Mouse (Mus musculus): Measurements from ENCODE around the gene Gm20388. TPM values are rescaled to one million over a fixed set of nuclear protein-coding genes. Genes with fewer than 3 reads are reported as not detected.

The Gm20388 gene
- polyA plus RNA-seq, 1 experiment from 2014 or later = 7.4 TPM

GRCm38 (mm10) chr8:122362271-122362670 is 2451.6 kb downstream of the Gm20388 start:
- peak; percentile 42; the same call in 1 of the 2 replicates for ATAC-seq (ENCODE audit: insufficient read depth, low FRiP score)
- Histone ChIP-seq H3K4me2 (ENCODE audit: low read depth, low read length) (no peak overlapping the region), H3K4me3 (replicated peaks; ENCODE audit: low read length) (no peak overlapping the region), H3K9ac (ENCODE audit: low read length) (0 out of 2 replicates have a peak overlapping the region, but pooled peaks have one; percentile 7), H3K9me3 (replicated peaks; ENCODE audit: control insufficient read depth, low read length) (no peaks in the 10 kb centered on the region), H3K27me3 (ENCODE audit: control insufficient read depth, insufficient read depth, low read length) (no peaks in the 10 kb centered on the region), H3K36me3 (ENCODE audit: control insufficient read depth, insufficient read depth, low read length) (no peaks in the 10 kb centered on the region), H3K4me1 (ENCODE audit: control insufficient read depth, insufficient read depth, low read length) (no peaks in the 10 kb centered on the region), H3K27ac (ENCODE audit: low read length) (no peak overlapping the region)
- WGBS = 30% methylated on average over 5 of the region's 5 CpGs

- H3K4me3 ChIP-seq (replicated peaks; ENCODE audit: low read length) = no peak overlapping the region
- H3K4me2 ChIP-seq (ENCODE audit: low read depth, low read length) = no peak overlapping the region
- no peak for ATAC-seq (ENCODE audit: insufficient read depth, low FRiP score)
- no peak overlapping the region for H3K9ac ChIP-seq (ENCODE audit: low read length)
- no peaks in the 10 kb centered on the region for H3K36me3 ChIP-seq (ENCODE audit: control insufficient read depth, insufficient read depth, low read length)
- no peaks in the 10 kb centered on the region for H3K27me3 ChIP-seq (ENCODE audit: control insufficient read depth, insufficient read depth, low read length)
- no peak overlapping the region for H3K27ac ChIP-seq (ENCODE audit: low read length)
- no peaks in the 10 kb centered on the region for H3K4me1 ChIP-seq (ENCODE audit: control insufficient read depth, insufficient read depth, low read length)
- H3K9me3 ChIP-seq (replicated peaks; ENCODE audit: control insufficient read depth, low read length) = no peaks in the 10 kb centered on the region
- 34% methylated on average over 8 of the region's 8 CpGs for WGBS
Observed at GRCm38 (mm10) chr8:122362967-122363366, 2452.3 kb downstream of the Gm20388 start.

GRCm38 (mm10) chr8:122368494-122368893 is 2457.9 kb downstream of the Gm20388 start:
- no peak for ATAC-seq (ENCODE audit: insufficient read depth, low FRiP score)
- WGBS = 60% methylated on average over 10 of the region's 10 CpGs
- Histone ChIP-seq H3K4me2 (ENCODE audit: low read depth, low read length) (no peak overlapping the region), H3K36me3 (ENCODE audit: control insufficient read depth, insufficient read depth, low read length) (no peaks in the 10 kb centered on the region), H3K4me1 (ENCODE audit: control insufficient read depth, insufficient read depth, low read length) (peaks cover 8% of the 10 kb centered on the region; the same call in 1 of the 2 replicates), H3K9ac (ENCODE audit: low read length) (no peak overlapping the region), H3K4me3 (replicated peaks; ENCODE audit: low read length) (no peak overlapping the region), H3K9me3 (replicated peaks; ENCODE audit: control insufficient read depth, low read length) (no peaks in the 10 kb centered on the region), H3K27ac (ENCODE audit: low read length) (no peak overlapping the region), H3K27me3 (ENCODE audit: control insufficient read depth, insufficient read depth, low read length) (no peaks in the 10 kb centered on the region)

- Histone ChIP-seq H3K27me3 (ENCODE audit: control insufficient read depth, insufficient read depth, low read length) (no peaks in the 10 kb centered on the region), H3K4me3 (replicated peaks; ENCODE audit: low read length) (no peak overlapping the region), H3K4me1 (ENCODE audit: control insufficient read depth, insufficient read depth, low read length) (peaks cover 8% of the 10 kb centered on the region; the same call in 1 of the 2 replicates), H3K9me3 (replicated peaks; ENCODE audit: control insufficient read depth, low read length) (no peaks in the 10 kb centered on the region), H3K27ac (ENCODE audit: low read length) (no peak overlapping the region), H3K36me3 (ENCODE audit: control insufficient read depth, insufficient read depth, low read length) (no peaks in the 10 kb centered on the region), H3K9ac (ENCODE audit: low read length) (peak overlapping the region; percentile 28; the same call in 1 of the 2 replicates), H3K4me2 (ENCODE audit: low read depth, low read length) (no peak overlapping the region)
- 8% methylated on average over 9 of the region's 9 CpGs for WGBS
- ATAC-seq (ENCODE audit: insufficient read depth, low FRiP score) = peak; percentile 71
Observed at GRCm38 (mm10) chr8:122369665-122370064, 2459.0 kb downstream of the Gm20388 start.

GRCm38 (mm10) chr8:122371706-122372105 is 2461.1 kb downstream of the Gm20388 start:
- Histone ChIP-seq H3K4me3 (replicated peaks; ENCODE audit: low read length) (no peak overlapping the region), H3K36me3 (ENCODE audit: control insufficient read depth, insufficient read depth, low read length) (no peaks in the 10 kb centered on the region), H3K9me3 (replicated peaks; ENCODE audit: control insufficient read depth, low read length) (no peaks in the 10 kb centered on the region), H3K4me2 (ENCODE audit: low read depth, low read length) (no peak overlapping the region), H3K4me1 (ENCODE audit: control insufficient read depth, insufficient read depth, low read length) (peaks cover 14% of the 10 kb centered on the region; the same call in 1 of the 2 replicates), H3K9ac (ENCODE audit: low read length) (no peak overlapping the region), H3K27ac (ENCODE audit: low read length) (no peak overlapping the region), H3K27me3 (ENCODE audit: control insufficient read depth, insufficient read depth, low read length) (no peaks in the 10 kb centered on the region)
- ATAC-seq (ENCODE audit: insufficient read depth, low FRiP score) = no peak
- 58% methylated on average over 6 of the region's 6 CpGs for WGBS

DNA sequence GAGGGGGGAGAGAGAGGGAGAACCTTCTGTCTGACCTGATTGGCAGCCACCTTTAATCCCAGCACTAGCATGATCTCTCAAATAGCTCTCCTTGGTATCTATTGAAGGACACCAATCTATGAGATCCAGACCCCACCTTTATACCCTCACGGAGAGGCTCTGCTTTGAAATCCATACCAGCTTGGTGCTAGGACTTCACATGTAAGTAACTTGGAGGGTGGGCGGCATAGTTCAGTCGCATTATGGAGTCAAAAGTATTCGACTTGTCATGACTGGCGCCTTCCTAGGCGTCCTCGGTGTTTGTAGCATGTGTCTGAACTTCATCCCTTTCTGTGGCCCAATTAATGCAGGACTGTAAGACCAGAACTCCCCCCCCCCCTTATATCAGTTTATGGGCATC is 2464.7 kb downstream of the Gm20388 start:
- Histone ChIP-seq H3K4me3 (replicated peaks; ENCODE audit: low read length) (no peak overlapping the region), H3K9me3 (replicated peaks; ENCODE audit: control insufficient read depth, low read length) (no peaks in the 10 kb centered on the region), H3K36me3 (ENCODE audit: control insufficient read depth, insufficient read depth, low read length) (no peaks in the 10 kb centered on the region; the same call in 1 of the 2 replicates), H3K9ac (ENCODE audit: low read length) (peak overlapping the region; percentile 24; the same call in 1 of the 2 replicates), H3K4me1 (ENCODE audit: control insufficient read depth, insufficient read depth, low read length) (peaks cover 16% of the 10 kb centered on the region), H3K4me2 (ENCODE audit: low read depth, low read length) (no peak overlapping the region; the same call in 1 of the 2 replicates), H3K27me3 (ENCODE audit: control insufficient read depth, insufficient read depth, low read length) (no peaks in the 10 kb centered on the region), H3K27ac (ENCODE audit: low read length) (no peak overlapping the region)
- ATAC-seq (ENCODE audit: insufficient read depth, low FRiP score) = no peak
- WGBS = 90% methylated on average over 7 of the region's 7 CpGs

GRCm38 (mm10) chr8:122375751-122376364 is 2465.2 kb downstream of the Gm20388 start:
- Histone ChIP-seq H3K4me3 (replicated peaks; ENCODE audit: low read length) (peak overlapping the region; percentile 86), H3K27me3 (ENCODE audit: control insufficient read depth, insufficient read depth, low read length) (no peaks in the 10 kb centered on the region), H3K9me3 (replicated peaks; ENCODE audit: control insufficient read depth, low read length) (no peaks in the 10 kb centered on the region), H3K4me2 (ENCODE audit: low read depth, low read length) (peak overlapping the region; percentile 70), H3K9ac (ENCODE audit: low read length) (peak overlapping the region; percentile 61), H3K4me1 (ENCODE audit: control insufficient read depth, insufficient read depth, low read length) (peaks cover 17% of the 10 kb centered on the region), H3K27ac (ENCODE audit: low read length) (0 out of 2 replicates have a peak overlapping the region, but pooled peaks have one; percentile 20), H3K36me3 (ENCODE audit: control insufficient read depth, insufficient read depth, low read length) (no peaks in the 10 kb centered on the region; the same call in 1 of the 2 replicates)
- peak; percentile 0; the same call in 1 of the 2 replicates for ATAC-seq (ENCODE audit: insufficient read depth, low FRiP score)
- WGBS = 19% methylated on average over 13 of the region's 13 CpGs

DNA sequence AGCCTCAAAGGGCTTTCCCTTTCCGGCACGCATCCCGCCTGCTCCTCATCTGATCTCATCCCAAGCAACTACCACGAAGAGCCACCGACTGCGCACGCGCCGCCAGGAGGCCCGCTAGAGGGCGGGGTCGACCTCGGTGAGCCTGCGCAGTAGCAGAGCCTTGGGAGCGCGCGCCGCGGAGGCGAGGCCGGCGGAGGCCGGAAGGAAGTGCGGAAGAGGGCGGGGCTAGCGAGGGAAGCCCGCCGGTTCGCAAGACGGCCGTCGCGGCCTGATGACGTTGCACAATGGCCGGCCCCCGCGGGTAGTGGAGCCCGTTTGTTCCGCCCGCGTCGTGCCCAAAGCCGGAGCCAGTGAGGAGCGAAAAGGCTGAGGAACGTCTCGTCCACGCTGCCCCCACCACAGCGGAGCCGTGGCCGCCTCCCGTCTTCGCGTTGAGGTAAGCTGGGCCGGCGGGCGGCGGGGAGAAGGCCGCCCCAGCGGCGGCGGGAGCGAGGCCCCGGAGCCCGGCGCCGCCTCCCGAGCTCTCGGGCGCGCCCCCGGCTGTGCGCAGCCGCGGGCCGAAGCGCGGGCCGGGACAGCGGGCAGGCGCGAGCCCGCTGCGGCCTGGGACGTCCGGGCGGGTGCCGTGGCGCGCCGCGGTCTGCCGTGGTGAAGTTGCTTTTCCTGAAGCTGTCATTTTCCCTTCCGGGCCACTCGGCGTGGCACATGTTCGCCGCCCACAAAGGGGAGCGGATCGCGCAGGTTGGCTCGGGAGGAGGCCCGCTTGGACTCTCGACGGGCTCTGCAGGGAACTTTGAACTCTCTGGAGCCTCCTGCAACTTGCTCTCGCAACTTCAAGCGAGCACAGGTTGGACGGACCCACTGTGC is 2466.0 kb downstream of the Gm20388 start, which contains the start of gene Zc3h18:
TSS of gene Zc3h18 (plus strand) at position 245 of the 867 bp plus-strand sequence.
- Histone ChIP-seq H3K4me3 (replicated peaks; ENCODE audit: low read length) (peak within 1 kb of the TSS; percentile 86), H3K27me3 (ENCODE audit: control insufficient read depth, insufficient read depth, low read length) (no peaks in the 10 kb centered on the region), H3K9me3 (replicated peaks; ENCODE audit: control insufficient read depth, low read length) (no peaks in the 10 kb centered on the region), H3K4me1 (ENCODE audit: control insufficient read depth, insufficient read depth, low read length) (peaks cover 19% of the 10 kb centered on the region), H3K9ac (ENCODE audit: low read length) (peak within 1 kb of the TSS; percentile 92), H3K4me2 (ENCODE audit: low read depth, low read length) (peak within 1 kb of the TSS; percentile 88), H3K36me3 (ENCODE audit: control insufficient read depth, insufficient read depth, low read length) (no peaks in the 10 kb centered on the region; the same call in 1 of the 2 replicates), H3K27ac (ENCODE audit: low read length) (peak within 1 kb of the TSS; percentile 96)
- ATAC-seq (ENCODE audit: insufficient read depth, low FRiP score) = peak; percentile 96
- under 1% methylated on average over 104 of the region's 107 CpGs for WGBS

GRCm38 (mm10) chr8:122383039-122383438 is 2472.4 kb downstream of the Gm20388 start:
- H3K4me2 ChIP-seq (ENCODE audit: low read depth, low read length) = no peak overlapping the region
- peaks cover 19% of the 10 kb centered on the region for H3K36me3 ChIP-seq (ENCODE audit: control insufficient read depth, insufficient read depth, low read length)
- no peaks in the 10 kb centered on the region for H3K27me3 ChIP-seq (ENCODE audit: control insufficient read depth, insufficient read depth, low read length)
- no peak overlapping the region for H3K9ac ChIP-seq (ENCODE audit: low read length)
- no peak for ATAC-seq (ENCODE audit: insufficient read depth, low FRiP score)
- H3K9me3 ChIP-seq (replicated peaks; ENCODE audit: control insufficient read depth, low read length) = no peaks in the 10 kb centered on the region
- H3K27ac ChIP-seq (ENCODE audit: low read length) = no peak overlapping the region
- 0 out of 2 replicates have a peak, but pooled peaks cover 4% of the 10 kb centered on the region for H3K4me1 ChIP-seq (ENCODE audit: control insufficient read depth, insufficient read depth, low read length)
- no peak overlapping the region for H3K4me3 ChIP-seq (replicated peaks; ENCODE audit: low read length)
- 49% methylated on average over 4 of the region's 4 CpGs for whole genome bisulfite sequencing
